Comparison of ENCODE assay signal across 28 mouse cellular contexts in genomic region chr7:122226744-122227143, GRCm38 (mm10). TPM values are rescaled to one million over a fixed set of nuclear protein-coding genes. Genes with fewer than 3 reads are reported as not detected.
"Had no signal": no experiment of that assay in that cellular context is flagged by ENCODE, and none has a peak within 500 bp of the region (broad histone marks: within the 10 kb centered on the region; RNA-seq: fewer than 3 reads in every experiment).

No protein-coding gene starts in this region.

- ATAC-seq: hindbrain, embryonic 16.5 days; inflammation-experienced regulatory T-cells, adult 6 months had no signal

- H3K9me3 ChIP-seq: heart, embryonic 10.5 days; heart, embryonic 12.5 days; hindbrain, embryonic 10.5 days; hindbrain, embryonic 12.5 days; kidney, embryonic 15.5 days; limb, embryonic 10.5 days; limb, embryonic 12.5 days; liver, embryonic 13.5 days had no signal

- H3K27ac ChIP-seq: gastrocnemius, adult 2 months; heart, embryonic 10.5 days; hindbrain, embryonic 10.5 days; hindbrain, embryonic 12.5 days; hindbrain, embryonic 14.5 days; kidney, embryonic 15.5 days; kidney, postnatal 0 days; left cerebral cortex, adult 2 months; limb, embryonic 10.5 days; limb, embryonic 12.5 days; liver, embryonic 13.5 days had no signal

- DNase-seq: gastrocnemius, adult 2 months; gastrocnemius, postnatal 10 days; gastrocnemius, postnatal 25 days; heart, adult 18-20 months; heart, postnatal 10 days; heart, postnatal 4 days; kidney, adult 11 months; kidney, adult 2 months; kidney, adult 9 months; kidney, postnatal 14 days; kidney, postnatal 36 days; liver; liver, embryonic 13.5 days had no signal

- H3K4me3 ChIP-seq: gastrocnemius, adult 2 months; heart, embryonic 10.5 days; heart, embryonic 12.5 days; hindbrain, embryonic 10.5 days; hindbrain, embryonic 12.5 days; kidney, embryonic 15.5 days; left cerebral cortex, adult 2 months; limb, embryonic 10.5 days; limb, embryonic 12.5 days; liver, embryonic 13.5 days had no signal

- H3K27me3 ChIP-seq: heart, embryonic 12.5 days; hindbrain, embryonic 12.5 days; kidney, embryonic 15.5 days; limb, embryonic 12.5 days; liver, embryonic 13.5 days had no signal

- H3K36me3 ChIP-seq: heart, embryonic 10.5 days; heart, embryonic 12.5 days; hindbrain, embryonic 10.5 days; hindbrain, embryonic 12.5 days; kidney, embryonic 15.5 days; limb, embryonic 10.5 days; limb, embryonic 12.5 days; liver, embryonic 13.5 days had no signal

- H3K4me1 ChIP-seq: heart, embryonic 10.5 days; heart, embryonic 12.5 days; hindbrain, embryonic 10.5 days; hindbrain, embryonic 12.5 days; kidney, embryonic 15.5 days; limb, embryonic 10.5 days; limb, embryonic 12.5 days had no signal

- H3K4me2 ChIP-seq: heart, embryonic 12.5 days; hindbrain, embryonic 12.5 days; hindbrain, embryonic 14.5 days; kidney, embryonic 15.5 days; limb, embryonic 12.5 days; liver, embryonic 11.5 days; liver, embryonic 13.5 days had no signal

- H3K9ac ChIP-seq: heart, embryonic 12.5 days; hindbrain, embryonic 12.5 days; hindbrain, embryonic 14.5 days; kidney, embryonic 15.5 days; limb, embryonic 12.5 days; liver, embryonic 13.5 days had no signal

RNA-seq across cellular contexts. Expression of gene Chp2, which starts 7.4 kb away (rescaled TPM):
- polyA plus RNA-seq: inflammation-experienced regulatory T-cells, adult 6 months; limb, embryonic 10.5 days; limb, embryonic 12.5 days; liver, embryonic 11.5 days had no signal

RNA-seq across cellular contexts. Expression of gene Ern2, which starts 40.7 kb away (rescaled TPM):
- polyA plus RNA-seq: heart, embryonic 10.5 days; heart, embryonic 12.5 days; heart, embryonic 14.5 days; inflammation-experienced regulatory T-cells, adult 6 months; kidney, embryonic 15.5 days; limb, embryonic 10.5 days; limb, embryonic 14.5 days; liver, embryonic 11.5 days; liver, embryonic 13.5 days had no signal
